Mouse (Mus musculus) T-cell, adult 2 months (primary cell): ENCODE results near the gene Morn2.

Source experiments
- DNase-seq: peaks from one replicate; pipeline ENCODE4 v3.0.0; 2022; ENCODE audit warnings: low spot score

Morn2 gene

DNA sequence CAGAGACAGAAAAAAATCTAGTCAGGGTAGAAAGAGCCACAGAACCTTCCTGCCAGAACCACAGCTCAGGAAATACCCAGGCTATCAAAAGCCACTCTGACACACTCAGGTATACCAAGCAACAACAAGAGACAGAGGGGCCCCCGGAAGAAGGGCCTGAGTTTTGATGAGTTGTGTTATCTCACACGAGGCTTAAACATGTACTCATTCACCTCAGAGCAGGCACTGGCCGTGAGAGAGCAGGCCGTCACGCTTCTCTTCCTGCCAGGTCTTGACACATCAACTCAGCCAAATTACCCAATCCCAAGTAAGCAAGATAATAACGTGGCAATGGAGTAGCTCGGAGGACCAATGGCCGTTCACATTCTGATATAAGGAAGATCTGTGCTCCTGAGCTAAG is 33.7 kb downstream of the Morn2 start:
- DNase-seq: peak; percentile 80

- no peak for DNase-seq
These were observed 34.5 kb downstream of the Morn2 start for GRCm38 (mm10) chr17:80324521-80324920.

DNA sequence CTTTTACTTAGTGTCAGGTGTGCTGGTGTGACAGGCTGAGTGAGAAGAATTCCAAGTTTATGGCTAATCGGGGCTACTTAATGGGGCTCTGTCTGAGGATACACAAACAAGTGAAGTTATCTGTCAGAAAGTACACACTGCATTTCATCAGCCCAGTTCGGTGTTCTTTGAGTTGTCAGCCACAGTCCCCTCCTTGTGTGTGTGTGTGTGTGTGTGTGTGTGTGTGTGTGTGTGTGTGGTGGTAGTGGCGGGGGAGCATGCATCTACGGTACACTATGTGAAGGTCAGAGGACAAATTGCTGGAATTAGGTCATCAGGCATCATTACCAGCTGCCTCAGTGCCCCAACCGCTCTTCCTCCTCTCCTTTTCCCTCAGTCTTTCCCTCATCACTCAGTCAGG is 35.5 kb downstream of the Morn2 start:
- DNase-seq: no peak

GRCm38 (mm10) chr17:80326431-80326830 is 36.4 kb downstream of the Morn2 start:
- no peak for DNase-seq

DNA sequence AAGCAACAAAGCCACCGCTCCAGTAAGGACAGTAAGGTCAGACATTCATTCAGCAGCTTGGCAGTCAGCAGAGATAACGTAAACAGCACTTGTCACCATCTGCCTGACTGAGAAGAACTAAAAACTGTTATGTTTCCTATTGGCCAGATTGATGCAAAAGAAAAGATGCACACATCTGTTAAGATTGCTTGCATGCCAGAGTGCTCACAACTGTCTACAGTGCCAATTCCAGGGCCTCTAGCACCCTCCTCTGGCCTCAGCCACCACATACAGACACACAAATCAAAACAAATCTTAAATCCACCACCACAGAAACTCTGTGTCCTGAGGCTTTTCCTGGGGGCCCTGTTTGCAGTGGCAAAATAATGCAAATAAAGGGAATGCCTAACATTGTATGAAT is 42.4 kb downstream of the Morn2 start:
- DNase-seq: peak; percentile 39

DNA sequence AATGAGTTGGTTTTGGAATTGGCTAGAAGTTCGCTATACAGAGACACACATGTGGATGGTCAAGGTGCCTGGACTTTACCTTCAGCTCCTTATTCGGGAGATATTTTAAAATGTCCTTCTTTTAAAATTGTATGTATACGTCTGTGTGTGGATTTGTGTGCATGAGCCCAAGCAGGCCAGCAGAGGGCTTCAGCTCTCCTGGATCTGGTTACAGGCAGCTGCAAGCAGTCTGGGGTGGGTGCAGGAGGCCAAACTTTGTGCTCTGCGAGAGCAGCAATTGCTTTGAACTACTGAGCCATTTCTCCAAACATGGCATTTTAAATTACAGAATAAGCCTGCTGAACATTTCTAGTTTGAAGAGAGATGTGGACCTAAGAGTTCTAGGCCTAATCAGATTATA is 55.3 kb downstream of the Morn2 start:
- no peak for DNase-seq

DNA sequence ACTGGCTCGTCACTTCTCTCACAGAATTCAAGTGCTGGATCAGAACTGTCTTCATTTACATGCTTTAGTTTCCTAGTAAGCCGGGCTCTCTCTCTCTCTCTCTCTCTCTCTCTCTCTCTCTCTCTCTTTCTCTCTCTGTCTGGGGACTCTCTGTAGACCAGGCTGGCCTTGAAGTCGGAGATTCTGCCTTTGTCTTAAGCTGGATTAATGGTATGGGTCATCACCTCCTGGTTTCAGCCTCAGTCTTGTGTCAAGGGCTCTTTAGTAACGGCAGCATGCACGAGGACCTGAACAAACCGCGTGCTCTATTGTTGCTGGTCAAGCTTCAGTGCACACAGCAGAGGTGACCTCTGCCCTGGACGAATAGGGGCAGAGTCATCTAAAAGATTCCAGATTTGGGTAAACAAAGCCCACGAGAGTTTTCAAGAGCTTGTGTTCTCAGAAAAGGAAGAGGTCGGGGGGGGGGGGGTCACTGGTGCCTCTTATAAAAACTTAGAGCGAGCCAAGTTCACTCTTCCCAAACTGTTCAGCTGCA is 56.7 kb downstream of the Morn2 start:
- DNase-seq: no peak
